Mouse (Mus musculus) heart, embryonic 12.5 days (tissue): ENCODE measurements at regions not wholly inside any gene's neighbourhood (a gene's known extent, or its start where the extent isn't known, plus 50 kb on each side); places are given as distances from the start of the nearest gene placed in this dataset. TPM values are rescaled to one million over a fixed set of nuclear protein-coding genes. Genes with fewer than 3 reads are reported as not detected.

ENCODE experiments used
- microRNA-seq: library from miRNA; unstranded; fragments of <30 nt; microRNA quantifications from one replicate; pipeline ENCODE4, GENCODE M21; 2017

Small RNA genes lying in the stretch of these regions (microRNA-seq; reads per million reads assigned to microRNA genes)
- not detected for gene Gm26469
